Mouse (Mus musculus) splenic B cell, adult 2 months (primary cell): ENCODE results near the gene Zfp536.

Experiments
- DNase-seq: peaks from one replicate; pipeline ENCODE4 v3.0.0-alpha.2; 2011; ENCODE audit warnings: low read depth, low spot score
- H3K27me3 ChIP-seq: 2 replicates; pipeline ENCODE4 v1.6.1; 2012; ENCODE audit warnings: mild to moderate bottlenecking, low read length, moderate library complexity, mixed read lengths; ENCODE audit not compliant: control insufficient read depth, poor library complexity, insufficient read depth, severe bottlenecking
- H3K36me3 ChIP-seq: 2 replicates; pipeline ENCODE4 v1.6.1; 2012; ENCODE audit warnings: mild to moderate bottlenecking, low read length, moderate library complexity, mixed read lengths; ENCODE audit not compliant: control insufficient read depth, poor library complexity, insufficient read depth, severe bottlenecking

The Zfp536 gene

GRCm38 (mm10) chr7:37544011-37544410, 229.4 kb downstream of the Zfp536 start:
- DNase-seq, result no peak
- Histone ChIP-seq H3K36me3 (no peaks in the 10 kb centered on the region), H3K27me3 (no peaks in the 10 kb centered on the region)

- H3K27me3 ChIP-seq, result no peaks in the 10 kb centered on the region
- no peak for DNase-seq
Observed at GRCm38 (mm10) chr7:37542951-37543350, 230.5 kb downstream of the Zfp536 start.

GRCm38 (mm10) chr7:37531166-37531565, 242.3 kb downstream of the Zfp536 start:
- DNase-seq, result no peak
- no peaks in the 10 kb centered on the region for H3K36me3 ChIP-seq
- H3K27me3 ChIP-seq, result no peaks in the 10 kb centered on the region

More at GRCm38 (mm10) chr7:37542951-37543350, 230.5 kb downstream of the Zfp536 start:
- H3K36me3 ChIP-seq, result no peaks in the 10 kb centered on the region

- no peak for DNase-seq
- H3K36me3 ChIP-seq, result no peaks in the 10 kb centered on the region
- H3K27me3 ChIP-seq, result no peaks in the 10 kb centered on the region
Observed at GRCm38 (mm10) chr7:37528311-37528710, 245.1 kb downstream of the Zfp536 start.

GRCm38 (mm10) chr7:37527890-37528289, 245.6 kb downstream of the Zfp536 start:
- DNase-seq, result no peak
- no peaks in the 10 kb centered on the region for H3K36me3 ChIP-seq
- H3K27me3 ChIP-seq, result no peaks in the 10 kb centered on the region

- DNase-seq, result no peak
- Histone ChIP-seq H3K36me3 (no peaks in the 10 kb centered on the region), H3K27me3 (no peaks in the 10 kb centered on the region)
Observed at GRCm38 (mm10) chr7:37521407-37521806, 252.0 kb downstream of the Zfp536 start.

GRCm38 (mm10) chr7:37510933-37511675, 262.3 kb downstream of the Zfp536 start:
- H3K27me3 ChIP-seq, result no peaks in the 10 kb centered on the region
- DNase-seq, result no peak
- no peaks in the 10 kb centered on the region for H3K36me3 ChIP-seq

- DNase-seq, result no peak
- no peaks in the 10 kb centered on the region for H3K36me3 ChIP-seq
- no peaks in the 10 kb centered on the region for H3K27me3 ChIP-seq
Observed at GRCm38 (mm10) chr7:37509700-37510099, 263.7 kb downstream of the Zfp536 start.

- no peak for DNase-seq
- Histone ChIP-seq H3K36me3 (no peaks in the 10 kb centered on the region), H3K27me3 (no peaks in the 10 kb centered on the region)
Observed at GRCm38 (mm10) chr7:37505548-37505947, 267.9 kb downstream of the Zfp536 start.

- Histone ChIP-seq H3K27me3 (no peaks in the 10 kb centered on the region), H3K36me3 (no peaks in the 10 kb centered on the region)
- no peak for DNase-seq
Observed at GRCm38 (mm10) chr7:37505096-37505495, 268.3 kb downstream of the Zfp536 start.

- no peaks in the 10 kb centered on the region for H3K36me3 ChIP-seq
- DNase-seq, result no peak
- no peaks in the 10 kb centered on the region for H3K27me3 ChIP-seq
Observed at GRCm38 (mm10) chr7:37498881-37499280, 274.6 kb downstream of the Zfp536 start.

- no peaks in the 10 kb centered on the region for H3K27me3 ChIP-seq
- DNase-seq, result no peak
- no peaks in the 10 kb centered on the region for H3K36me3 ChIP-seq
Observed at GRCm38 (mm10) chr7:37496491-37496890, 276.9 kb downstream of the Zfp536 start.

GRCm38 (mm10) chr7:37490312-37490711, 283.1 kb downstream of the Zfp536 start:
- peak; percentile 8 for DNase-seq

GRCm38 (mm10) chr7:37484946-37485345, 288.5 kb downstream of the Zfp536 start:
- no peaks in the 10 kb centered on the region for H3K27me3 ChIP-seq
- no peaks in the 10 kb centered on the region for H3K36me3 ChIP-seq
- DNase-seq, result no peak

More at GRCm38 (mm10) chr7:37490312-37490711, 283.1 kb downstream of the Zfp536 start:
- Histone ChIP-seq H3K36me3 (no peaks in the 10 kb centered on the region), H3K27me3 (no peaks in the 10 kb centered on the region)

- no peak for DNase-seq
- H3K36me3 ChIP-seq, result no peaks in the 10 kb centered on the region
- no peaks in the 10 kb centered on the region for H3K27me3 ChIP-seq
Observed at GRCm38 (mm10) chr7:37482564-37482963, 290.9 kb downstream of the Zfp536 start.

- no peaks in the 10 kb centered on the region for H3K27me3 ChIP-seq
- no peaks in the 10 kb centered on the region for H3K36me3 ChIP-seq
- no peak for DNase-seq
Observed at GRCm38 (mm10) chr7:37481165-37481564, 292.3 kb downstream of the Zfp536 start.
